Mouse (Mus musculus): ENCODE measurements around the gene Ptafr. TPM values are rescaled to one million over a fixed set of nuclear protein-coding genes. Genes with fewer than 3 reads are reported as not detected.

The Ptafr gene
- polyA plus RNA-seq, 1 experiment: not detected

DNA sequence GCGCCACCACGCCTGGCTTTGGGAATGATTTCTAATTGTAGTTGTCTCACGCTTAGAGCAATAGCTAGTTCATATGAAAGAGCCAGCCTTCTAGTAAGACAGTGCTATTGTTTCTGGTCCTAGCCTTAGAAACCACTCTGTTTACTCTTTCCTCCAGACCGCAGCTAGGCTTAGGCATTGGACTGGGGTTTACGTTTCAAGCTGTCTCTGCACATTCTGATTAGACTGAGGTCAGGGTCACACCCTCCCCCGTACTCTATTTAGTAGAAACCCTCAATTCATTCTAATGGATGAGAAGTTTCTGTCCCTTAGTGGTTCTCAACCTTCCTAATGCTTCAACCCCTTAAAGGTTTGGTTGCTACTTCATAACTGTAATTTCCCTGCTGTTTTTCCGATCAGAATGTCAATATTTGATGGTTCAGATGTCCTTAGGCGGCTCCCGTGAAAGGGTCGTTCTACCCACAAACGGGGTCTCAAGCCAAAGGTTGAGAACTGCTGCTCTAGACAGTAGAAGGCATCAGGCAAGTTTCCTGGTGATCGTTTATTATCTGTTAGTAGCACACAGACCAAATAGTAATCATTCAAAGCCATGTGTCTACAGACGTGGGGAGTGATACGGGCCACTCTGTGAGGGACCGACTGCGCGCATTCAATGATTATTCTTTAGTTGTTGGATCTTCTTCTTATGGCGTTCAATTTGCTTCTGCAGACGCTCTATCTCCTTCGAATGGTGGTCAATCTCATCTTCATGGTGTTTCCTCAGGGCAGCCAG lies 33.6 kb upstream of the Ptafr start:
- Histone ChIP-seq H3K36me3 (ENCODE audit: control insufficient read depth, insufficient read depth) (no peaks in the 10 kb centered on the region), H3K4me2 (ENCODE audit: low read depth) (no peak overlapping the region), H3K4me3 (no peak overlapping the region), H3K79me2 (ENCODE audit: control insufficient read depth, insufficient read depth) (peaks cover 23% of the 10 kb centered on the region), H3ac (ENCODE audit: control insufficient read depth, insufficient read length) (no peak overlapping the region), H3K27me3 (ENCODE audit: control insufficient read depth, insufficient read depth, insufficient read length) (no peaks in the 10 kb centered on the region)
- TF ChIP-seq POLR2A (IDR thresholded peaks at IDR 0.05; ENCODE audit: insufficient read length, low read depth) (no peak), USF1 (IDR thresholded peaks at IDR 0.05; ENCODE audit: low read depth) (no peak), REST (IDR thresholded peaks at IDR 0.05; ENCODE audit: insufficient read depth, insufficient read length) (no peak), E2F4 (IDR thresholded peaks at IDR 0.05; ENCODE audit: insufficient read depth) (no peak), CEBPB (IDR thresholded peaks at IDR 0.05; ENCODE audit: insufficient read depth, poor library complexity, severe bottlenecking) (no peak), MYOG (IDR thresholded peaks at IDR 0.05; ENCODE audit: control insufficient read depth in 1 of 3, insufficient read depth in 1 of 3, insufficient read length in 2 of 3, low read depth in 2 of 3) (no peak), TCF12 (IDR thresholded peaks at IDR 0.05; ENCODE audit: insufficient read depth, poor library complexity, severe bottlenecking) (no peak), MAX (IDR thresholded peaks at IDR 0.05; ENCODE audit: low read depth) (no peak), POLR2AphosphoS2 (IDR thresholded peaks at IDR 0.05; ENCODE audit: insufficient read length, low read depth) (no peak), SRF (IDR thresholded peaks at IDR 0.05; ENCODE audit: control insufficient read depth, insufficient read length, low read depth) (no peak), MYOD1 (IDR thresholded peaks at IDR 0.05; ENCODE audit: control insufficient read depth in 1 of 3, insufficient read length in 2 of 3, low read depth in 2 of 3) (no peak), TCF3 (IDR thresholded peaks at IDR 0.05; ENCODE audit: insufficient read length, low read depth) (no peak)

DNA sequence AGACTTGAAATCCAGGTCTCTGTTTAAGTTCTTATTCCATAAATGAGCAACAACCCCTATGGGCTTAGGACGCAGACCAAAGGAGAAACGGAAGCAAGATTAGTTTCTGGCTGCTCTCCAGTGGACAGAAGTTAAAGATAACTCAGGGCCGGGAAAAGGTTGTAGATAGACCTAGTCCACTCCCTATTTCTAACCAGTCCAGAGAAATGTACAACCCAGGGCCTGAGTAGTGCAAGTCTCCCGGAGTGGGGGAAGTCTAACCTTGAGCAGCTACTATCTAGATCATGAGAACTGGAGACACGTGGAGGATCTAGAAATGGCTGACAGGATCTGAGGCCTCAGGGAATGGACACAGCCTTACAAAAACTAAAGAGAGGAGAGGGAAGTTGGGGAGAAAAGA lies 31.4 kb upstream of the Ptafr start:
- peak; percentile 26 for TF ChIP-seq USF1 (IDR thresholded peaks at IDR 0.05; ENCODE audit: low read depth)
- no peak for TF ChIP-seq MYOG (IDR thresholded peaks at IDR 0.05; ENCODE audit: control insufficient read depth in 1 of 3, insufficient read depth in 1 of 3, insufficient read length in 2 of 3, low read depth in 2 of 3)
- H3K79me2 ChIP-seq (ENCODE audit: control insufficient read depth, insufficient read depth): peaks cover 43% of the 10 kb centered on the region

DNA sequence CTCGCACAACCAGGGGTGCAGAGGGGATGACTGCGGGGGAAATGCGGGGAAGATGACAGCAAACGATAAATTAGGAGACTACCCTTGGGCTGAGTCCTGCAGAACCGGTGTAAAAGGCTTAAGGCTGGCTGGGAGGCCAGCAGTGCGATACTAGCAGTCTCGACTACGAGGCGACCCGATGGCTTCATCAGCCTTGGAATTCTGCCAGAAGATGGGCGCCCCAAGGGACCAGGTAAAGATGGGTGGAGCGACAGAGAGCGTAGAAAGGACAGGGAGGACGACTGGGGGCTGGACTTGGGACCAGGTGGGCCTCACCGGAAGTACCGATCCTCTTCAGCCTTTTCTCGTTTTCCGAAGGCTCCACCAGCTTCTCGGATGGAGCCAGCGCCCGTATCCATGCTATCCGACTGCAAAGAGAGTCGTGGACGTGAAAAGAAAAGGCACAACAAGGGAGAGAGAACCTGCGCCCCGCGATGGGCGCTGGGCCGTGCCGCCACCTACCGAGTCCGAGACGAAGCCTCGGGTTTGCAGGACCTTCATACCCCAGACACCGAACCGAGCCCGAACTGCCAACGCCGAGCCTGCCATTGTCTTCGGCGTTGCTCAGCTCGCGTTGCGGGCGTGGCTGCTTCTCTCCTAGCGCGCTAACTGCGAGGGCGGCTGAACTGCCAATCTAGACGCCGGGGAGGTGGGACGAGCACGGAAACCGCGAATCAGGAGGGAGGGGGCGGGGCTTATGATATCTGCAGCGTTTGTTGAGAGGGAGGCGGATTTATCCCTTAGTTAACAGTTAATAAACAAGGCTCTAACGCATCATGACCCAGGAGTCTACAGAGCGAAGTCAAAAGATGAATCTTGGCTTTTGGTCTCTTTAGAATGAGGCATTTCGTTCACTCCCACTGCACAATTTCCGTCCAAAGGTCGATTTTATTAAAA lies 30.6 kb upstream of the Ptafr start, which contains the start of gene Atpif1:
Gene Atpif1 (minus strand): TSS at position 679 of the 936 bp plus-strand sequence.
- H3K4me3 ChIP-seq: peak within 1 kb of the TSS; percentile 83
- TF ChIP-seq POLR2A (IDR thresholded peaks at IDR 0.05; ENCODE audit: insufficient read length, low read depth) (peak; percentile 98), MYOD1 (IDR thresholded peaks at IDR 0.05; ENCODE audit: control insufficient read depth in 1 of 3, insufficient read length in 2 of 3, low read depth in 2 of 3) (peak in 1 of 3 experiments; percentile 14), REST (IDR thresholded peaks at IDR 0.05; ENCODE audit: insufficient read depth, insufficient read length) (peak; percentile 25), MAX (IDR thresholded peaks at IDR 0.05; ENCODE audit: low read depth) (no peak), MYOG (IDR thresholded peaks at IDR 0.05; ENCODE audit: control insufficient read depth in 1 of 3, insufficient read depth in 1 of 3, insufficient read length in 2 of 3, low read depth in 2 of 3) (no peak), E2F4 (IDR thresholded peaks at IDR 0.05; ENCODE audit: insufficient read depth) (no peak), POLR2AphosphoS2 (IDR thresholded peaks at IDR 0.05; ENCODE audit: insufficient read length, low read depth) (peak; percentile 97), USF1 (IDR thresholded peaks at IDR 0.05; ENCODE audit: low read depth) (no peak), SRF (IDR thresholded peaks at IDR 0.05; ENCODE audit: control insufficient read depth, insufficient read length, low read depth) (no peak), TCF12 (IDR thresholded peaks at IDR 0.05; ENCODE audit: insufficient read depth, poor library complexity, severe bottlenecking) (no peak)
- peak within 1 kb of the TSS; percentile 40 for H3ac ChIP-seq (ENCODE audit: control insufficient read depth, insufficient read length)
- peaks cover 9% of the 10 kb centered on the region for H3K36me3 ChIP-seq (ENCODE audit: control insufficient read depth, insufficient read depth)
- peak within 1 kb of the TSS; percentile 99 for H3K4me2 ChIP-seq (ENCODE audit: low read depth)
- H3K27me3 ChIP-seq (ENCODE audit: control insufficient read depth, insufficient read depth, insufficient read length): no peaks in the 10 kb centered on the region
- peaks cover 50% of the 10 kb centered on the region for H3K79me2 ChIP-seq (ENCODE audit: control insufficient read depth, insufficient read depth)

More for the DNA sequence above, 31.4 kb upstream of the Ptafr start:
- no peaks in the 10 kb centered on the region for H3K27me3 ChIP-seq (ENCODE audit: control insufficient read depth, insufficient read depth, insufficient read length)
- peaks cover 3% of the 10 kb centered on the region for H3K36me3 ChIP-seq (ENCODE audit: control insufficient read depth, insufficient read depth)
- H3K4me2 ChIP-seq (ENCODE audit: low read depth): peak overlapping the region; percentile 93
- peak overlapping the region; percentile 83 for H3K4me3 ChIP-seq
- H3ac ChIP-seq (ENCODE audit: control insufficient read depth, insufficient read length): peak overlapping the region; percentile 40

DNA sequence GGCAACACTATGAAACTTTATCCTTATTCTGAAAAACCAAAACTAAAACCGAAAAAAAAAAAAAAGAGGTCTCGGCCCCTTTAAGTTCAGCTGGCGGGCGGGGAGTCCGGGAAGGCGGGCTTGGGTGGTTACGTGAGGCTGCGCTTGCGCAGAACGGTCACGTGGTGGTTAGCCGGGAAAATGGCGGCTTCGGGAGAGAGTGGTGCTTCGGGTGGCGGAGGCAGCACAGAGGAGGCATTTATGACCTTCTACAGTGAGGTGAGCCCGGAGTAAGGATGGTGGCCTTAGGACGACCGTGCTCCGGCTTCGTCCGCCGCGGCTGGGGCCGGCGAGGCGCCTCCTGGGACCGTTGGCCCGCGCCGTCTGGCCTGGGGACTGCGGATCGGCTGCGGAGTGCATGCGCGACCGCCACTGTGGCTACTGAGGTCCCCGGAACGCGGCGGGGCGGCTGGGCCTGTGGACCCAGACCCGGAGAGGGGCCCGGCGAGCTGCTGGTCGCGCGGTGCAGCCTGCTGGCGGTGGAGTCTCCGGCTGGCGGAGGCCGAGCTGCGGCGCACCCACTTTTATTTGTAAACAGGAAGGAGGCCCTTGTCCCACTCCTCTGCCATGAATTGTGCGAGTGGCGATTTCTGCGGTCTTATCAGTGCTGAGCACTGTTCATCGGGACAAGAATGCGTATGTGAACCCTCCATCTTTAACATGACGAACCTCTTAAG lies 28.3 kb upstream of the Ptafr start, which contains the start of gene Dnajc8:
Gene Dnajc8 (plus strand): TSS at position 145 of the 716 bp plus-strand sequence.
- H3K4me3 ChIP-seq: peak within 1 kb of the TSS; percentile 83
- H3K27me3 ChIP-seq (ENCODE audit: control insufficient read depth, insufficient read depth, insufficient read length): no peaks in the 10 kb centered on the region
- peaks cover 70% of the 10 kb centered on the region for H3K79me2 ChIP-seq (ENCODE audit: control insufficient read depth, insufficient read depth)
- H3K36me3 ChIP-seq (ENCODE audit: control insufficient read depth, insufficient read depth): peaks cover 9% of the 10 kb centered on the region
- H3ac ChIP-seq (ENCODE audit: control insufficient read depth, insufficient read length): peak within 1 kb of the TSS; percentile 83
- no peak for TF ChIP-seq MYOG (IDR thresholded peaks at IDR 0.05; ENCODE audit: control insufficient read depth in 1 of 3, insufficient read depth in 1 of 3, insufficient read length in 2 of 3, low read depth in 2 of 3)
- TF ChIP-seq USF1 (IDR thresholded peaks at IDR 0.05; ENCODE audit: low read depth): peak; percentile 99
- peak; percentile 28 for TF ChIP-seq E2F4 (IDR thresholded peaks at IDR 0.05; ENCODE audit: insufficient read depth)
- TF ChIP-seq POLR2AphosphoS2 (IDR thresholded peaks at IDR 0.05; ENCODE audit: insufficient read length, low read depth): peak; percentile 77
- TF ChIP-seq REST (IDR thresholded peaks at IDR 0.05; ENCODE audit: insufficient read depth, insufficient read length): no peak
- no peak for TF ChIP-seq SRF (IDR thresholded peaks at IDR 0.05; ENCODE audit: control insufficient read depth, insufficient read length, low read depth)
- TF ChIP-seq TCF12 (IDR thresholded peaks at IDR 0.05; ENCODE audit: insufficient read depth, poor library complexity, severe bottlenecking): no peak
- TF ChIP-seq CEBPB (IDR thresholded peaks at IDR 0.05; ENCODE audit: insufficient read depth, poor library complexity, severe bottlenecking): no peak
- TF ChIP-seq POLR2A (IDR thresholded peaks at IDR 0.05; ENCODE audit: insufficient read length, low read depth): peak; percentile 79
- H3K4me2 ChIP-seq (ENCODE audit: low read depth): peak within 1 kb of the TSS; percentile 87
